Mouse (Mus musculus) heart, postnatal 4 days (tissue): ENCODE data around the gene Gm20403. TPM values are rescaled to one million over a fixed set of nuclear protein-coding genes. Genes with fewer than 3 reads are reported as not detected.
"Not testable (repeated sequence)": the region's sequence is repeated elsewhere in the genome, so short reads cannot be mapped to it uniquely, and the experiment has no call there.

Experiments used
- DNase-seq: peaks from one replicate; pipeline ENCODE4 v3.0.0; 2021
- total RNA-seq, 2 experiments: library from RNA; stranded (reverse); gene quantifications; 2 replicates each; pipeline ENCODE4 v1.2.3; 2021

Gm20403 gene
- total RNA-seq: not detected

DNA sequence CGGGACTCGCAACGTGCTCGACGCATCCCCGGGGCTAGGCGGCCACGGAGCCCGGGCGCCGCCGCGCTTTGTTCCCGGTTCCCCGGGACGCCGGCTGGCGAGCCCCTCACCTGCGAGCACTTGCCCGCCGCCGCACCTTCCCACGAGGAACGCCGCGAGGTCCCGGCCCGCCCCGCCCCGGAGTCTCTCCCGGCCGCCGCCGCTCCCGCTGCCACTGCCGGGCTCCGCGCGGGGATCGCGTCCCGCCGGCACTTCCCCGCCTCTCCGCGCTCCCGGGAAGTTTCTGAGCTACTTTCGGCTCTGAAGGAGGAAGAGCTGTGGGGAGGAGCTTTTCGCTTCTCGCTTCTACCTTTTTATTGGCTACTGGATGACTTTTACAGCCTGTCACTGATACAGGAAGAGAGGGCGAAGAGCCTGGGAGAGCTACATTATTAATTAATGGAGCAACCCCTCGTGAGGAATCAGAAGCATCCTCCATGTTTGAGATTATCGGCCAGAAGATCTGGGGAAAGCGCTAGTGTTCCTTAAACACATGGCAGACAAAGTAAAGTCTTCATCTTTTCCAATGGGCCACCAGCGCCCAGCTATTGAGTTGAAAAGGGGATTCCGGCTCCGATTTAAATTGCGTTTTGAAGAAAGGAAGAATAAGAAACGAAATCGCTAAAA, at the start of gene Gm20403:
Gene Gm20403 (minus strand): TSS at position 478 of the 666 bp plus-strand sequence.
- DNase-seq: peak; percentile 67

GRCm38 (mm10) chr12:55027088-55027487, 40.8 kb upstream of the Gm20403 start:
- DNase-seq: no peak

DNA sequence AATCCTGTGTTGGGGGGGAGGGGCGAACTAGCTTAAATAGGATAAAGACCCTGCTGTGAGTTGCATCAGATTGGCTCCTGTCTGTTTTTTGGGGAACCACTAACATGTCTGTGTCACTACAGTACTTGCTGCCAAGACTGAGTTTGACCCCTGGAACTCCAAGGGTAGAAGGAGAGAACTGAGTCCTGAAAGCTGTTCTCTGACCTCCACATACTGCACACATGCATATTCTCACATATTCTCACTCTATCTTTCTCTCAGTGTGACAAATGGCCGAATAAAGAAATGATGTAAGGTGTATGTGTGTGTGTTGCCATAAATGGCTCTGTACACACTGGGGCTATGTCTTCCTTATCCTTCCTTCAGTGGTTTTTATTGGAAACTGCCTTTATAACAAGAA, 37.0 kb upstream of the Gm20403 start:
- no peak for DNase-seq

- DNase-seq: no peak
Observed at GRCm38 (mm10) chr12:55019421-55019877, 33.1 kb upstream of the Gm20403 start.

DNA sequence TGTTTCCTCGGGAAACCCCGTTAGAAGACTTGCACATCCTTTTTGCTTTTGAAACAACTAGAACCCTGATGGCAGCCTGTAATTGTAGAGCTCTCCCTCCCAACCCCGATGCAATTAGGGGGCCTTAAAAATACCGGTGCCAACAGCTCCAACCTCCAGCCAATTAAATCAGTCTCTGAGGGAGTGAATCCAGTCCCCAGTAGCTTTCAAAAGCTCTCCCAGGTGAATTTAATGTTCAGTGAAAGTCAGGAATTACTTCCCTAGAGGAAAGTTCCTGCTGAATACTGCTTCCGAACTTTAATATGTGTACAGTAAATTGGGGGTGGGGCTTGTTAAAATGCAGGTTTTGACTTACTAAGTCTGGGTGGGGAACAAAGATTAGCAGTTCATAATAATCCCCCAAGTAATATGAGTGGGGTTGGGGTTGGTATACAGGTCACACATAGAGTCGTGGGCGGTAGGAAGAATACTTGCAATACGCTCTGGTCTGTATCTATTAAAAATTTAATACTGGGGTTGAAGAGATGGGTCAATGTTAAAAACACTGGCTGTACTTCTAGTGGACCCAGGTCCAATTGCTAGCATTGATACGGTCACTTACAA, 30.9 kb upstream of the Gm20403 start:
- DNase-seq: no peak

DNA sequence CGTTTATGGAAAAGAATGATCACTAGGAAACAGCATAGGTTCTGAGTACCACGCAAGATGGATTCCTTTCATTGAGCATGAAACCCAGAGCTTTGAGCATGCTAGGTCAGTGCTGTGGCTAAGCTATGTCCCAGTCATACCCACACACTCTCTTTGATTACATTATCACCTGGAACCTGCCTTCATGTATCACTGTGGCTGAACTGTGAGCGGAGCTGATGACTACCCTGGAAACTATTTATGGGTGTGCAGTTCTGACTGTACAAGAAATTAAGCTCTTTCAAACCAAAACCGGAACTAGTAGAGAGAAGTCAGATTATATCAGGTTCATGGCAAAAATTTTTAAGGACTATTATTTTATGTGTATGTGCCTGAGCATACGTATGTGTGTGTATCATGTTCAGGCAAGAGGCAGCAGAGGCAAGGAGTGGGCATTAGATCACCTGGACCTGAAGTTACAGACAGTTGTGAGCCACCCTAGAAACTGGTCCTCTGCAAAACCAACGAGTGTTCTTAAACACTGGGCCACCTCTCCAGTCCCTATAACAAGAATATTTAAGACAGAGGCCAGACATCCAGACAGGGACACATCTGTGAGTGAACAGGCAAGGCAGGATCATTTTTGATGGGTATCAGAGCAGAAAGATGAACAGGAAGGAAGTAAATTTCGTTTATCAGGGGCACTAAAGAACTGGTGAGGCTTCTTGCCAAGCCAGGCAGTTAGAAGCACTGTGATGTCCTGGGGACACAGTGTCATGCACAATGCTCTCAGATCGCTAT, 30.2 kb upstream of the Gm20403 start:
- no peak for DNase-seq

GRCm38 (mm10) chr12:55015428-55015827, 29.1 kb upstream of the Gm20403 start:
- DNase-seq: no peak

- DNase-seq: no peak
Observed at GRCm38 (mm10) chr12:55013626-55014398, 27.5 kb upstream of the Gm20403 start, which contains the start of gene Baz1a. Baz1a (minus strand) TSS chr12:55014348.

- DNase-seq: no peak
Observed at GRCm38 (mm10) chr12:55013031-55013430, 26.7 kb upstream of the Gm20403 start.

- no peak for DNase-seq
Observed at GRCm38 (mm10) chr12:55007361-55008008, 21.2 kb upstream of the Gm20403 start.

DNA sequence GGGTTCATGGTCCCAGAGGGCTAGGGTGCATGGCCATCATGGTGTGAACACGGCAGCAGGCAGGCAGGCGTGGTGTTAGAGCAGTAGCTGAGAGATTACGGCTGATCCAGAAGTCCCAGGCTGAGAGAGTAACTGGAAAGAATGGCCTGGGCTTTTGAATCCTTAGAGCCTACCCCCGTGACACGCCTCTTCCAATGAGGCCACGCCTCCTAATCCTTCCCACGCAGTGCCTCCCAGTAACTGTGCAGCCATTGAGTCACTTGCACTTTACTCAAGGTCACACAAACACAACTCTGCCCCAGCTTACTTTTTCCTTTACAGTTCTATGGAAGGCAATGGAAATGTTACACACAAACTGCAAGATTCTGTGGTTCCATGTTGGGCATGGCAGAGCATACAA, 19.7 kb upstream of the Gm20403 start:
- DNase-seq: no peak

- DNase-seq: no peak
Observed at GRCm38 (mm10) chr12:55004396-55004795, 18.1 kb upstream of the Gm20403 start.

- DNase-seq: no peak
Observed at GRCm38 (mm10) chr12:55003843-55004242, 17.5 kb upstream of the Gm20403 start.

DNA sequence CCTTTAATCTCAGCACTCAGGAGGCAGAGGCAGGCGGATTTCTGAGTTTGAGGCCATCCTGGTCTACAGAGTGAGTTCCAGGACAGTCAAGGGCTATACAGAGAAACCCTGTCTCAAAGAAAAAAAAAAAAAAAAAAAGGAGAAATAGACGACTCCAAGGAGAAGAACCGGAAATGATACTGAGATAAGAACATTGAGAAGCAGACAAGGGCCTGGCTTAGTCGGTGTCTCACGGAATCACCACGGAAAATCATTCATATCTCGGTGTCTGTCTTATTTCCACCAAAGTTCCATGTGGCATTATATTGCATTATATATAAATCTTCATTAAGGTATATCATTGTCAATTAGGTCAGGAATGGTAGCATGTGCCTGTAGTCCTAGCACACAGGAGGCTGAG, 16.2 kb upstream of the Gm20403 start:
- DNase-seq: not testable (repeated sequence)

DNA sequence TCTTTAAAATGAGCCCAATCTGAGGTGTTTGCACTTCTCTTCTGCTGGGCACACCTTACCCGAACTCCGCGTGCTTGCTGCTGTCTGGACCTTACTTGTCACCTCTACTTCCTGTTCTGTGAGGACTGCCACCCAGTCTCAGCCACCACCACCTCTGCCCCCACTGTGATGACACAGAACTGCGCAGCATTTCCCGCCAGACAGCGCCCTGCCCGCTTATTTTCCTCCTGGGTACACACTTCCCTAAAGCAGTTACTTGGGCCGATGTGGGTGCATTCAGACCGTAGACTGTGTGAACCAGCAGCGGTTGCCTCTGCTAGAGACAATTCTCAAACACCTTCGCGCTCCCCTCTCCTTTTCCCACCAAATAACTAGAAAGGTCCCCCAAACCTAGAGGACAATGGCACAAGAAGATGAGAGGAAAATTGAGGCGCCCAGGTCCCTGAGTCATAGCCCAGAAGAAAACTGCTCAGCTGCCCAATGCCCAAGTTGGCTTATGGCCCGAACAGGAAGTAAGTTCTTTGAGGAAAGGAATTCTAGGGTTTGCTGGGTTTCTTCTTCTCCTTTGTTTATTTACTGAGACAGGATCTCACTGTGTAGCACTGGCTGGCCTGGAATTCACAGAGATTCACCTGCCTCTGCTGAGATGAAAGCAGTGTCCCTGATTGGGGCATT, 12.8 kb upstream of the Gm20403 start:
- peak; percentile 18 for DNase-seq

DNA sequence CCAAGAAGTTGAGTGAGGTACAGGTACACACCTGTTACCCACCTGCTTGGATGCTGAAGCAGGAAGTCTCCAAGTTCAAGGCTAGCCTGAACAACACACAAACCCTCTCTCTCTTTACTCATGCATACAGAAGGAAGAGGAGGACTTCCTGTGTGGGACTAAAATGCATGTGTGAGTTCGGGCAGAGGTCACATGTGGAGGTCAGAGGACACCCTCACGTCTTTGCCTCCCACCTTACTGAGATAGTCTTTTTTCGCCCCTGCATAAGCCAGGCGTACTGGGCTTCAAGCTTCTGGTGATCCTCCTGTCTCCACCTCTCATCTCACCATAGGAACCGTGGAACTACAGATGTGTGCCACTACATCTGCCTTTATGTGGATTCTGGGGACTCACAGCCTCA, 12.1 kb upstream of the Gm20403 start:
- DNase-seq: no peak

DNA sequence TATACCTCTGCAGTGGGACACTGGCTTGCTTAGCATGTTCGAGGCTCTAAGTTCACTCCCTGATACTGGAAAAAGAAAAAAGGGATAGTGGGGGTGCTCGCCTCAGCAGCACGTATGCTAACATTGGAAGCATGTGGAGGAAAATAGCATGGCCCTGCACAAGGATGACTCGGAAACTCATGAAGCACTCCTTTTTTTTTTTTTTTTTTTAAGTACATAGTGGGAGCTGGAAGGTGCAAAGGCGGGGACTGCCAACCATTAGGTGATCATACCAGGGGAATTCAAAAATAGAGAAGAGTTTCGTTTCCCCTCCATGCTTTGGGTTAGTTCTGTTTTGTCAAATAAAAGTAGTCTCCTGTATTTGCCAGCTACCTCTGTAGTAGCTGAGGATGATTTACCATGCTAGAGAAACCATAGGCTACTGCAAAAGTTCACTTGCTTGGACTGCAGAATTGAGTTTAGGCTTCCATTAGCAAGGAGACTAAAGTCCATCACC, 10.7 kb upstream of the Gm20403 start:
- DNase-seq: no peak

- DNase-seq: no peak
Observed at GRCm38 (mm10) chr12:54995965-54996364, 9.6 kb upstream of the Gm20403 start.

- DNase-seq: no peak
Observed at GRCm38 (mm10) chr12:54994418-54994817, 8.1 kb upstream of the Gm20403 start.

DNA sequence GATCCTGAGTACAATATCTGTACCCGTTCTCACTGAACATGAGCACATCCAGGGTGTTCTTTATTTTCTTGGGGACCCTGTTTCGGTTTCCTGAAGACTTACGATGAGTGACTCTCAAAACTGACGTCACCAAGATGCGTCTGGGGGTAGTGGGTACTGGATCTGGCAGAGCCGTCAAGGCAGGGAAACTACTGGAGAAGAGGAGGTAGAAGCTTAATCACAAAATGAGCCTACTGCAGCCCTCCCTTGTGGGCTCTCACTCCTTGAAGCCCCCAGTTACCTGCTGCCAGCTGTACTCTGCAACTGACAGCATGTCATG, 7.7 kb upstream of the Gm20403 start:
- no peak for DNase-seq

- no peak for DNase-seq
Observed at GRCm38 (mm10) chr12:54993246-54994067, 7.1 kb upstream of the Gm20403 start.
